Mouse (Mus musculus): ENCODE results near the gene Anks1.
A peak's percentile ranks its signal among the peaks of the same experiment; 100 is the strongest.

The Anks1 gene

DNA sequence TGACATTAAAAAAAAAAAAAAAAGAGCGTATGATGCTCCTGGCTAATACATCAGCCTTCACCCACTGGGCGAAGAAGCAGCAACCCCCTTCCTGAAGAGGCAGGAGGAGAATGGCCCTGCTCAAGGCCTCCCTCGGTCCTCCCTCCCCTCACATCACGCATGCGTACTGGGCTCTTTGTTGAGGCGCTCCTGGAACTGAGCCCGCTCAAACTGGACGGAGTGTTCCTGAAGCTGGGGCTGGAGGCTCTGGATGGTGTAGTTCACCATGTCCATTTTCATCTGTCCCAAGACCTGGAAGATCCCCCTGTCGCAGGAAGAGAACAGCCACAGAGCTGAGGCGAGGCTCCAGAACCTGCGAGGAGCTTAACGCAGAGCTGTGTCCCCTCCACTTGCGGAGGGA lies 161.2 kb downstream of the Anks1 start:
- no peak overlapping the region for H3K4me3 ChIP-seq (replicated peaks; ENCODE audit: low read length)
- no peaks in the 10 kb centered on the region for H3K36me3 ChIP-seq (ENCODE audit: insufficient read depth, low read length)
- TF ChIP-seq CTCF (conservative IDR thresholded peaks at IDR 0.05; ENCODE audit: low read length) (no peak), NANOG (IDR thresholded peaks at IDR 0.05; ENCODE audit: borderline replicate concordance, low read length) (no peak), POU5F1 (IDR thresholded peaks at IDR 0.05; ENCODE audit: borderline replicate concordance, low read length) (no peak)
- no peaks in the 10 kb centered on the region; the same call in none of the 2 replicates for H3K27me3 ChIP-seq (ENCODE audit: insufficient read depth, low read length)
- peaks cover 44% of the 10 kb centered on the region for H3K4me1 ChIP-seq (replicated peaks; ENCODE audit: low read depth, low read length)
- H3K9me3 ChIP-seq (ENCODE audit: low read length), result 0 out of 2 replicates have a peak, but pooled peaks cover 4% of the 10 kb centered on the region

DNA sequence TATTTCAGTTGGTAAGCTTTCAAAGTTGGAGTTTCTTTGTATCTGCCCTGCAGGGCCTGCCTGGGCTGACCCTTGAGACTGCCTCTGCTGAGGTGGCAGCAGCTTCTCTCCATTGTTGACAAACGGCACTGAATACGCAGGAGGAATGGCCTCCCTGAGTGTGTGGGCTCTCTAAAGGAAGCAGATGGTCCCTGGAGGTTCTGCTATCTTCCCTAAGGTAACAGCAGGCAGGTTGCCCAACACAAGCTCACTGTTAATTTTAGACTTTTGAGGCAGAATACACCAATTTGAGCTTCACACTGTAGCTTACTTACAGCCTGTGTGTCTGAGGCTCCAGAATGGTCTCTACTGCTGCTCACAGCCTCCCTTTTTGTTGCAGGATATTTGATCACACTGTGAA lies 163.6 kb downstream of the Anks1 start:
- Histone ChIP-seq H3K4me1 (replicated peaks; ENCODE audit: low read depth, low read length) (peaks cover 33% of the 10 kb centered on the region), H3K36me3 (ENCODE audit: insufficient read depth, low read length) (no peaks in the 10 kb centered on the region), H3K27me3 (ENCODE audit: insufficient read depth, low read length) (no peaks in the 10 kb centered on the region; the same call in none of the 2 replicates), H3K9me3 (ENCODE audit: low read length) (0 out of 2 replicates have a peak, but pooled peaks cover 4% of the 10 kb centered on the region), H3K4me3 (replicated peaks; ENCODE audit: low read length) (no peak overlapping the region)
- TF ChIP-seq NANOG (IDR thresholded peaks at IDR 0.05; ENCODE audit: borderline replicate concordance, low read length), result no peak
- TF ChIP-seq CTCF (conservative IDR thresholded peaks at IDR 0.05; ENCODE audit: low read length), result no peak
- TF ChIP-seq POU5F1 (IDR thresholded peaks at IDR 0.05; ENCODE audit: borderline replicate concordance, low read length), result no peak

DNA sequence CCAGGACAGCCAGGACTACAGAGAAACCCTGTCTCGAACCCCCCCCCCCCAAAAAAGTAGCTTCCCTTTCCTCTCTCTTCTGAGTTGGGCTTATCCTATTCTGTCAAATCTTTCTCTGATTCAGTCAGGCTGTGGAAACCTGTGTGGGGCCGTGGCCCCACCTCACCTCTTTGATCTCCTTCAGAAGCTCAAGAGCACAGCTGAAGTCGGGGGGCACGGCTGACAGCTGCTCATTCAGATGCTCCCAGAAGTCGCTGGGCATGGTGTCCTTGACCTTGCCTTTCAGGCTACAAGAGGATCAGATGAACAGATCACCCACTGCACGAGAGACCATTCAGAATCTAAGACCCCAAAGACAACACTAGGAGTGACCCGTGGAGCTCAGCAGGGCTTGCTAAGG lies 165.4 kb downstream of the Anks1 start:
- Histone ChIP-seq H3K36me3 (ENCODE audit: insufficient read depth, low read length) (no peaks in the 10 kb centered on the region), H3K4me3 (replicated peaks; ENCODE audit: low read length) (no peak overlapping the region), H3K4me1 (replicated peaks; ENCODE audit: low read depth, low read length) (peaks cover 39% of the 10 kb centered on the region), H3K9me3 (ENCODE audit: low read length) (0 out of 2 replicates have a peak, but pooled peaks cover 4% of the 10 kb centered on the region), H3K27me3 (ENCODE audit: insufficient read depth, low read length) (no peaks in the 10 kb centered on the region; the same call in none of the 2 replicates)
- no peak for TF ChIP-seq NANOG (IDR thresholded peaks at IDR 0.05; ENCODE audit: borderline replicate concordance, low read length)
- no peak for TF ChIP-seq POU5F1 (IDR thresholded peaks at IDR 0.05; ENCODE audit: borderline replicate concordance, low read length)
- no peak for TF ChIP-seq CTCF (conservative IDR thresholded peaks at IDR 0.05; ENCODE audit: low read length)

DNA sequence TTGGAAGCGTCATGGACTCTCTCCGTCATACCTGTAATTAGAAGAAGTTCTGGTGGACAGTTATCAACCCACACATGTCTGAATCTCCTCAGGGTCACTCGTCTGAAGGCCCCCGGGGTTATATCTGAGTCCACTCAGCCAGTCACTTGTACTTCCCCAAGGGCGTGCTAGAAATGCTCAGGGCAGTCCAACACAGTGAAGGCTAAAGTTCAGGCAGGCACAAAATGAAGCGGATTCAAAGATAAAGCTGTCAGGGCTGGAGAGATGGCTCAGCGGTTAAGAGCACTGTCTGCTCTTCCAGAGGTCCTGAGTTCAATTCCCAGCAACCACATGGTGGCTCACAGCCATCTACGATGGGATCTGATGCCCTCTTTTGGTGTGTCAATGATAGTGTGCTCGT lies 168.9 kb downstream of the Anks1 start:
- Histone ChIP-seq H3K4me3 (replicated peaks; ENCODE audit: low read length) (no peak overlapping the region), H3K36me3 (ENCODE audit: insufficient read depth, low read length) (no peaks in the 10 kb centered on the region), H3K4me1 (replicated peaks; ENCODE audit: low read depth, low read length) (peaks cover 53% of the 10 kb centered on the region), H3K9me3 (ENCODE audit: low read length) (0 out of 2 replicates have a peak, but pooled peaks cover 4% of the 10 kb centered on the region), H3K27me3 (ENCODE audit: insufficient read depth, low read length) (no peaks in the 10 kb centered on the region; the same call in 1 of the 2 replicates)
- no peak for TF ChIP-seq NANOG (IDR thresholded peaks at IDR 0.05; ENCODE audit: borderline replicate concordance, low read length)
- TF ChIP-seq CTCF (conservative IDR thresholded peaks at IDR 0.05; ENCODE audit: low read length), result no peak
- TF ChIP-seq POU5F1 (IDR thresholded peaks at IDR 0.05; ENCODE audit: borderline replicate concordance, low read length), result no peak

DNA sequence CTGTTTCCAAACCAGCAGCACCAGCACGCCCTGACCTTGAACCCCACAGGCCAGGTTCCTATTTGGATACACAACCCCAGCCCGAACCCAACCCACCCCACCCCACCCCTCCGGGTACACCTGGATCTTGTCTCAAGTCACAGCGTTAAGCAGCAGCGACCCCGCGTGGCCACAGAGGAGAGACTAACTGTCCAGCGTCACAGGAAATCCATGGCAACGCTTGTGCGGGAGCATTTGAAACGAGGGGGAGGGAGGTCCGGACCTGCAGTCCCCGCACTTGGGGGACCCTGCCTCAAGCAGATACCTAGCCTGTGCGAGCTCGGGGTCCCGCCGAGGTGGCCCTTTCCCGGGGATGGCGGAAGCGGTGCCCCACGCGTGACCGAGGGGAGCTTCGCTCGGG lies 170.5 kb downstream of the Anks1 start:
- TF ChIP-seq POU5F1 (IDR thresholded peaks at IDR 0.05; ENCODE audit: borderline replicate concordance, low read length), result no peak
- TF ChIP-seq CTCF (conservative IDR thresholded peaks at IDR 0.05; ENCODE audit: low read length), result peak; percentile 43
- TF ChIP-seq NANOG (IDR thresholded peaks at IDR 0.05; ENCODE audit: borderline replicate concordance, low read length), result no peak
- no peaks in the 10 kb centered on the region; the same call in 1 of the 2 replicates for H3K27me3 ChIP-seq (ENCODE audit: insufficient read depth, low read length)
- no peaks in the 10 kb centered on the region for H3K9me3 ChIP-seq (ENCODE audit: low read length)
- peak overlapping the region; percentile 96 for H3K4me3 ChIP-seq (replicated peaks; ENCODE audit: low read length)
- H3K36me3 ChIP-seq (ENCODE audit: insufficient read depth, low read length), result no peaks in the 10 kb centered on the region
- H3K4me1 ChIP-seq (replicated peaks; ENCODE audit: low read depth, low read length), result peaks cover 62% of the 10 kb centered on the region

DNA sequence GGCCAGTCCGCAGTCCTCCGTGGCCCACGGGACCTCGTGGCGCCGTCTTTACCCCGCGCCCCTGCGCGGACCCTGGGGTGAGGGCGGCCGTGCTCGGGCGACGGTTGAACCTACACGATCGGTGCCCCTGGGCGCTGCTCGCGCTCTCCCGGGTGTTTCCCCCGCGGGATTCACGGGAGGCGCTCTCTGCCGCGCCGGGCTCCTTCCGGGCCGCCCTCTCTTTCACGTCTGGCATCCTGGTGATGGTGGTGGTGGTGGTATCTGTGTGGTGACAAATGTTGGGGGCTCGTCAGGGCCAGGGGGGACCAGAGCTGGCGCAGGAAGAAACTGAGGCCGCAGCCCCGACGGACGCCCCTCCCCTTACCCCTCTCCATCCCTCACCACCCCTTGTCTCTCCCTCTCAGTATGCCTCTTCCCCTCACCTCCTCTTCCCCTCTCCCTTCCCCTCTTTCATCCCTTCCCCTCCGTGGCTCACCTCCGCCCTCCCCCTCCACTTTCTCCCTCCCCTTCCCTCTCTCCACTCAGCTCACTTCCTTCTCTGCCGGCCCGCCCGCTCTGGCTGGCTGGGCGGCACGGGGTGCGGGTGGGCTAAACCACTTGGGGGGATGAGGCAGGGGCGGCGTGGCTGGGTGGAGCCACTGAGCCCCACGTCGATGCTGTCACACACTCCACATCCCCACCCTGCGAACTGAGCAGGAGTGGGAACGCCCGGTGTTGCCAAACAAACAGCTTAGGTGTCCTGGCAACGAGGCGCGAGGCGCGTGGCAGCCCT lies 171.1 kb downstream of the Anks1 start, which contains the start of gene Tcp11:
Gene Tcp11 (minus strand): TSS at position 595 of the 772 bp plus-strand sequence.
- H3K4me3 ChIP-seq (replicated peaks; ENCODE audit: low read length), result peak within 1 kb of the TSS; percentile 96
- H3K36me3 ChIP-seq (ENCODE audit: insufficient read depth, low read length), result no peaks in the 10 kb centered on the region
- no peaks in the 10 kb centered on the region for H3K9me3 ChIP-seq (ENCODE audit: low read length)
- peaks cover 65% of the 10 kb centered on the region for H3K4me1 ChIP-seq (replicated peaks; ENCODE audit: low read depth, low read length)
- H3K27me3 ChIP-seq (ENCODE audit: insufficient read depth, low read length), result no peaks in the 10 kb centered on the region
- TF ChIP-seq CTCF (conservative IDR thresholded peaks at IDR 0.05; ENCODE audit: low read length), result no peak
- TF ChIP-seq NANOG (IDR thresholded peaks at IDR 0.05; ENCODE audit: borderline replicate concordance, low read length), result no peak
- TF ChIP-seq POU5F1 (IDR thresholded peaks at IDR 0.05; ENCODE audit: borderline replicate concordance, low read length), result no peak

DNA sequence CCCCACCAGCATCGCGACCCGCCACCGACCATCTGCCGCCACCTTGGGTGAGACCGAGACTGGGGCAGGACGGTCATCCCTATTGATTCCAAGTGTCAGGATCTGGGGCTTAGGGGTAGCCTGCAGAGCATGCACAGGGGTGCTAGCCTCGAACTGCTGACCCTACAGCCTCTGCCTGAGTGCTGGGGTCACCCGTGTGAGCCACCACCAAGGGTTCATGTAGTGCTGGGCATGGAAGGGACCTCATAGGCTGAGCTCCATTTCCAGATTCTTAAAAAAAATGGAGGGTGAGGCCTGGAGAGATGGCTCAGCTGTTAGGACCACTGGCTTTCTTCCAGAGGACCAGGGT lies 171.7 kb downstream of the Anks1 start:
- Histone ChIP-seq H3K4me3 (replicated peaks; ENCODE audit: low read length) (peak overlapping the region; percentile 96), H3K4me1 (replicated peaks; ENCODE audit: low read depth, low read length) (peaks cover 71% of the 10 kb centered on the region), H3K36me3 (ENCODE audit: insufficient read depth, low read length) (no peaks in the 10 kb centered on the region), H3K9me3 (ENCODE audit: low read length) (no peaks in the 10 kb centered on the region), H3K27me3 (ENCODE audit: insufficient read depth, low read length) (no peaks in the 10 kb centered on the region)
- no peak for TF ChIP-seq CTCF (conservative IDR thresholded peaks at IDR 0.05; ENCODE audit: low read length)
- TF ChIP-seq NANOG (IDR thresholded peaks at IDR 0.05; ENCODE audit: borderline replicate concordance, low read length), result no peak
- no peak for TF ChIP-seq POU5F1 (IDR thresholded peaks at IDR 0.05; ENCODE audit: borderline replicate concordance, low read length)

DNA sequence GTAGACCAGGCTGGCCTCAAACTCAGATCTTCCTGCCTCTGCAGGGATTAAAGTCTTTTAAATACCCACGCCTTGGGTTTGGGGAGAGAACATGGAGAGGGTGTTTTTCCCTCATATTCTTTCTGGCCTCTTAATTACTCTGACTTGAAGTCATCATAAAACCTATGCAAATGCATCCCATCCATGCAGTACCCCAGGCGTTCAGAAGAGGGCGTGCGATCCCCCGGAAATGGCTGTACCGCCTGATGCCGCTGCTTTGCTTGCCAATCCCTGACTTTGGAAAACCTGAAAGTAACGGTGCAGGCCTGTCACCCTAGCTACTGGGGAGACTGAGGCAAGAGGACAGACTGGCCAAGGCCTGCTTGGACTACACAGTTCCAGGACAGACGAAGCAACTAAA lies 172.3 kb downstream of the Anks1 start:
- Histone ChIP-seq H3K36me3 (ENCODE audit: insufficient read depth, low read length) (no peaks in the 10 kb centered on the region), H3K4me3 (replicated peaks; ENCODE audit: low read length) (peak overlapping the region; percentile 96), H3K9me3 (ENCODE audit: low read length) (no peaks in the 10 kb centered on the region), H3K4me1 (replicated peaks; ENCODE audit: low read depth, low read length) (peaks cover 76% of the 10 kb centered on the region), H3K27me3 (ENCODE audit: insufficient read depth, low read length) (no peaks in the 10 kb centered on the region)
- TF ChIP-seq CTCF (conservative IDR thresholded peaks at IDR 0.05; ENCODE audit: low read length) (peak; percentile 96), NANOG (IDR thresholded peaks at IDR 0.05; ENCODE audit: borderline replicate concordance, low read length) (no peak)

All from E14TG2a.4 (cell line).